Mouse (Mus musculus): ENCODE results near the gene Pacrg. TPM values are rescaled to one million over a fixed set of nuclear protein-coding genes. Genes with fewer than 3 reads are reported as not detected.

Gene Pacrg
- polyA plus RNA-seq, 1 experiment = 264 TPM

GRCm38 (mm10) chr17:10774468-10774867 is 65.6 kb downstream of the Pacrg start:
- Histone ChIP-seq H3K4me1 (ENCODE audit: control insufficient read depth, insufficient read depth, low read length) (no peaks in the 10 kb centered on the region), H3K4me3 (ENCODE audit: control insufficient read depth, low read depth, low read length) (no peak overlapping the region), H3K27ac (ENCODE audit: control insufficient read depth, insufficient read depth, low read depth, low read length) (no peak overlapping the region), H3K27me3 (ENCODE audit: control insufficient read depth, insufficient read depth, low read length) (no peaks in the 10 kb centered on the region), H3K36me3 (ENCODE audit: control insufficient read depth, insufficient read depth, low read length) (no peaks in the 10 kb centered on the region)
- TF ChIP-seq CTCF (IDR thresholded peaks at IDR 0.05; ENCODE audit: control insufficient read depth, insufficient read depth, insufficient replicate concordance, low read depth, low read length) (no peak), POLR2A (IDR thresholded peaks at IDR 0.05; ENCODE audit: control insufficient read depth, low read depth, low read length) (no peak)

DNA sequence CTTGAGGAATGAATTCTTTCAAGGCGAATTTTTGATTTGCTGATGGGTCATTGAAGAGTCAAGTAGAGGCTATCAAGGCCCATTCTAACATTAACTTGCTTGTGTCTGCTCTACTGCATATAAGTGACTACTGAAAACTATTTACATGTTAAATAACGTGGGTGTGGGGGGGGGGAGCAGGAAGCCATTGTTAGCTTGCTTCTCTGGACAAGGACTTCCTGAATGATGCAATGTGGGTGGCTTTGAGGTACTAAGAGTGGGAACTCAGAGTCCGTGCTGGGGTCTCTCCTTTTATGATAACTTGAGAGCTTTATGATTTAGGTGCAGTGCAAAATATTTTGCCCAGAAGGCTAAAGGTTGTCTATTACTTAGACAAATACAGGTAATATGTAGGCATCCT is 67.9 kb downstream of the Pacrg start:
- Histone ChIP-seq H3K27ac (ENCODE audit: control insufficient read depth, insufficient read depth, low read depth, low read length) (no peak overlapping the region), H3K4me1 (ENCODE audit: control insufficient read depth, insufficient read depth, low read length) (no peaks in the 10 kb centered on the region), H3K4me3 (ENCODE audit: control insufficient read depth, low read depth, low read length) (no peak overlapping the region), H3K27me3 (ENCODE audit: control insufficient read depth, insufficient read depth, low read length) (no peaks in the 10 kb centered on the region), H3K36me3 (ENCODE audit: control insufficient read depth, insufficient read depth, low read length) (no peaks in the 10 kb centered on the region)
- TF ChIP-seq POLR2A (IDR thresholded peaks at IDR 0.05; ENCODE audit: control insufficient read depth, low read depth, low read length) (no peak), CTCF (IDR thresholded peaks at IDR 0.05; ENCODE audit: control insufficient read depth, insufficient read depth, insufficient replicate concordance, low read depth, low read length) (no peak)

DNA sequence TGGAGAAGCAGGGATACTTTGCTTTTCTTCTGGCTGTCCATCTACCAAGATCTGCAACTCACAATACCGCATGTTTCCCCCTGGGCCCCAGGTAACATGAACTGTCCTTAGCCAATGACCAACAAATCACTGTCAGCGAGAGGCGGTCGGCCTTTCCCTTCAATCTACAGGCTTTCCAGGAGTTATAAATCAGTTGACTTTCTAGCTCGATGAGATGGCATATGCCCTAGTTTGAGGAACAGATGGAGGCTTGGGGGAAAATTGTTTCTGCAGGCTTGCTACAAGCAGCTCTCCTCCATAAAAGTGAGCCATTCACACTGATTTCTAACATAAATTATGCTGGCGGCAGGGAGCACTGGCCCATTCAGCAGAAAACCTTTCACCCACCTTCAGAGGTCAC is 70.2 kb downstream of the Pacrg start:
- Histone ChIP-seq H3K27ac (ENCODE audit: control insufficient read depth, insufficient read depth, low read depth, low read length) (no peak overlapping the region), H3K27me3 (ENCODE audit: control insufficient read depth, insufficient read depth, low read length) (no peaks in the 10 kb centered on the region), H3K36me3 (ENCODE audit: control insufficient read depth, insufficient read depth, low read length) (no peaks in the 10 kb centered on the region), H3K4me1 (ENCODE audit: control insufficient read depth, insufficient read depth, low read length) (no peaks in the 10 kb centered on the region), H3K4me3 (ENCODE audit: control insufficient read depth, low read depth, low read length) (no peak overlapping the region)
- TF ChIP-seq CTCF (IDR thresholded peaks at IDR 0.05; ENCODE audit: control insufficient read depth, insufficient read depth, insufficient replicate concordance, low read depth, low read length) = no peak
- TF ChIP-seq POLR2A (IDR thresholded peaks at IDR 0.05; ENCODE audit: control insufficient read depth, low read depth, low read length) = no peak

DNA sequence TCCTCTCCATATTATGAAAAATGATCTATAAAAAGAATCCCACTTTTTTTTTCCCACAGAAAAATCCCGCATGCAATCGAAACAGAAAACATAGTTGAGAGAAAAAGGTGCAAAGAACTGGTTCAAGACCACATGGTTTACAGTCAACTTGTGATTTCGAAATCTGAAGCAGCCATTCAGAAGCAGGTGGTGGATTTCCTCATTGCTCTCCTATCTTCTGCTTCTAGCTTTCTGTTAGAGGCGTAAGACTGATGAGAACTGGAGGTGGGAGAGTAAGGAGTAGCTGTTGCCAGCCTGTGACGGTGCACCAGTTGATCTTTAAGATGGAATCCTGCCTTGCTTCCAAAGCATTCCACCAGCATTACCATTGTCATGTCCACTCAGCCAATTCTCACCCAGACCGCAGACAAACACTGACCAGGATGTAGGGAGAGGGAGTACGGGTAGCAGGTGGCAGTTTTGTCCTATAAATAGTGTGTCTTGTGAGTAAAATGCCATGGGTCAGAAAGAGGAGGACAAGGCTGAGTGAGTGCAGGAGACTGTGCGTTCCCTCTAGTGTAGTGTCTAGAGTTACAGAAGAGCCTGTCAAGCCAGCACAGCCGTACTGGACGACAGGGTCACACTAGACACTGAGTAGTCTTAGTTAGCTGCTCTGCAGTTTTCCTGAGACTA is 73.2 kb downstream of the Pacrg start:
- no peak for TF ChIP-seq CTCF (IDR thresholded peaks at IDR 0.05; ENCODE audit: control insufficient read depth, insufficient read depth, insufficient replicate concordance, low read depth, low read length)
- TF ChIP-seq POLR2A (IDR thresholded peaks at IDR 0.05; ENCODE audit: control insufficient read depth, low read depth, low read length) = no peak
- H3K36me3 ChIP-seq (ENCODE audit: control insufficient read depth, insufficient read depth, low read length) = no peaks in the 10 kb centered on the region

GRCm38 (mm10) chr17:10764343-10764742 is 75.8 kb downstream of the Pacrg start:
- Histone ChIP-seq H3K27me3 (ENCODE audit: control insufficient read depth, insufficient read depth, low read length) (no peaks in the 10 kb centered on the region), H3K27ac (ENCODE audit: control insufficient read depth, insufficient read depth, low read depth, low read length) (no peak overlapping the region), H3K4me1 (ENCODE audit: control insufficient read depth, insufficient read depth, low read length) (no peaks in the 10 kb centered on the region), H3K36me3 (ENCODE audit: control insufficient read depth, insufficient read depth, low read length) (no peaks in the 10 kb centered on the region), H3K4me3 (ENCODE audit: control insufficient read depth, low read depth, low read length) (no peak overlapping the region)
- no peak for TF ChIP-seq CTCF (IDR thresholded peaks at IDR 0.05; ENCODE audit: control insufficient read depth, insufficient read depth, insufficient replicate concordance, low read depth, low read length)
- TF ChIP-seq POLR2A (IDR thresholded peaks at IDR 0.05; ENCODE audit: control insufficient read depth, low read depth, low read length) = no peak

More for the DNA sequence above, 73.2 kb downstream of the Pacrg start:
- Histone ChIP-seq H3K27ac (ENCODE audit: control insufficient read depth, insufficient read depth, low read depth, low read length) (no peak overlapping the region), H3K4me3 (ENCODE audit: control insufficient read depth, low read depth, low read length) (no peak overlapping the region), H3K27me3 (ENCODE audit: control insufficient read depth, insufficient read depth, low read length) (no peaks in the 10 kb centered on the region), H3K4me1 (ENCODE audit: control insufficient read depth, insufficient read depth, low read length) (no peaks in the 10 kb centered on the region)

DNA sequence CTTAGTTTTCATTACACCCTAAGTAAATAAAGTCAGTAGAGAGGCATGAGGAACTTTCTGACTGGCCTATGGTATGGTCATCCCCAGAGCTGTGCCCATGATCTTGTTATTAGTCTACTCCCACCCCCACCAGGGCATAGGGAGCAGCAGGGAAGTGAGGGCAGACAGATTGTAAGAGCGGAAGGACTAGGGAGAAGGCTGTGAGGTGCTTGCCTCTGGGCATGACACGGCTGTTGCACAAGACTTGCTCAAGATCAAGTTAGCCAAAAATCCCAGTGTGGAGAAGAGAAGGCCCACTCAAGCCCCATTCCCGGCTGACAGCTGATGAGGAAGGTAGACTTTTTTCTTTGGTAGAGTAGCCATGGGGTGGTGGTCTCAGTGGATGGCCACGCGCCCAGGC is 82.7 kb downstream of the Pacrg start:
- TF ChIP-seq CTCF (IDR thresholded peaks at IDR 0.05; ENCODE audit: control insufficient read depth, insufficient read depth, insufficient replicate concordance, low read depth, low read length) (no peak), POLR2A (IDR thresholded peaks at IDR 0.05; ENCODE audit: control insufficient read depth, low read depth, low read length) (no peak)
- H3K4me1 ChIP-seq (ENCODE audit: control insufficient read depth, insufficient read depth, low read length) = no peaks in the 10 kb centered on the region
- H3K4me3 ChIP-seq (ENCODE audit: control insufficient read depth, low read depth, low read length) = no peak overlapping the region
- H3K27me3 ChIP-seq (ENCODE audit: control insufficient read depth, insufficient read depth, low read length) = no peaks in the 10 kb centered on the region
- H3K36me3 ChIP-seq (ENCODE audit: control insufficient read depth, insufficient read depth, low read length) = no peaks in the 10 kb centered on the region
- H3K27ac ChIP-seq (ENCODE audit: control insufficient read depth, insufficient read depth, low read depth, low read length) = no peak overlapping the region

DNA sequence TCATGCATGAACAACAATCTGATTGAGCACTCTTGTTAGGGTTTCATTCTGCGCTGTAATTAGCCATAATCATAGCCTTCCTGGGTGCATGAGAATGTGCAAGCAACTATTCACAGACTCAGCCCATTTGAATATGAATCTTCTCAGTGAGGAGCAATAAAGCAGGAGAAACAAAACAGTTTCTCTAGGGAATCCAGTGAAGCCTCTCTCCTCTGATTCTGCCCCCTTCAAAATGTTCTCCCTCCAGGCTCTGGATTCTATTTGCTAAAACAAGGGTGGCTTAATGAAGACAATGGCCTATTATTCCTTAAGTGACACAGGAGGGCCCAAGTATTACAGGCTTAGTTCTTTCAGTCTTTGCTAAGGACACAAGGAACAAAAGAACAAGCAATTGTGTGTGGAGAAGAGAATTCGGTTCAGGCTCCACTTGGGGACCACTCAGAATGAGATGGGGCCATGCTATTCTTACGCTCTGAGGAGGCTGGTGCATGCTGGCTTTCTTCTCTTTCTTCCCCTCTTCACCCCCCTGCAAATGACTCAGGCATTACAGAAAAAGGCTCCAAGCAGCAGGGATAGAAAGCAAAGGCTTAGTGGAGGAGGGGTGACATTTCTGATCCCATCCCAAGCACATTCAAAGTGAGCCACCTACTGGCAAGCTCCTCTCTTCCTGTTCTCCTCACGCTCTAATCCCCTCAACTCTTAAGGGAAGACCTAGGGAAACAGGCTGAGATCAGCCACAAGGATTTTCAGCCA is 95.2 kb downstream of the Pacrg start:
- Histone ChIP-seq H3K27ac (ENCODE audit: control insufficient read depth, insufficient read depth, low read depth, low read length) (no peak overlapping the region), H3K4me1 (ENCODE audit: control insufficient read depth, insufficient read depth, low read length) (no peaks in the 10 kb centered on the region), H3K27me3 (ENCODE audit: control insufficient read depth, insufficient read depth, low read length) (no peaks in the 10 kb centered on the region), H3K36me3 (ENCODE audit: control insufficient read depth, insufficient read depth, low read length) (no peaks in the 10 kb centered on the region), H3K4me3 (ENCODE audit: control insufficient read depth, low read depth, low read length) (no peak overlapping the region)
- TF ChIP-seq POLR2A (IDR thresholded peaks at IDR 0.05; ENCODE audit: control insufficient read depth, low read depth, low read length) (no peak), CTCF (IDR thresholded peaks at IDR 0.05; ENCODE audit: control insufficient read depth, insufficient read depth, insufficient replicate concordance, low read depth, low read length) (no peak)
